In the genomic region with DNA sequence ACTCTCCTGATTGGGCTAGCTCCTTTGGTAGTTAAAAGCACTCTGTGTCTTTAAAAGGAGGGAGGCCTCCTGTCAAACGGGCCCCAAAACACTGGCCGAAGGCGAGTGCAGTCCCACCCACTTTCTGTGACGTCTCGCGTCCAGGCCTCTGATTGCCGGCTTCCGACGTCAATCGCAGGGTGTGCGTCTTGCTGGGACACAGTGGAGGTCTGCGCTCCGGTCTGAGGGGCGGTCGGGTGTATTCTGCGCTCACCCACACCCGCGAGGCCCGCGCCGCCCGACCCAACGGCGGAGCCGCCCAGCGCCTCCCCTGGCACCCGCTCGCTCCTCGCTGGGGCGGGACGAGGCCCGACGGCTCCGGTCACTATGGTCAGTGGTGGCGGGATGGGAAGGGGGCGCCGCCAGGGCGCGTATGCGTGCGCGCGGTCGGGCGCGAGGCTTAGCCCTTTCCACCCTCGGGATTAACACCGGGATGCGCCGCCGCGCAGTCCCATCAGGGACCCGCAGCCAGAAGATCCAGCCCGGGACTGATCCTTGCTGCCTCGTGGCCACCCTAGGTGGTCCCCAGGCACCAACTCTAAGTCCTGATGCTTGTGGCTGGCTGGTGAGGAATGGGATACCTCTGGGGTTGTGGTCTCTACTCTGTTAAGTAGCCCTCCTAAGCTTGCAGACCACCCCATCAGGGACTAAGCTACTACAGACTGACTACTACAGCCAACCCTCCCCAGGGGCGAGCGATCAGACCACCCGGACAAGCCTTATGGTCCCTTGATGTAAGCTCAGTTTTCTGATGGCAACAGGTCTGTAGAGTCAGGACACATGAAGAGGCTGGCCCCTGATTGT, we compare ENCODE assay signal across 8 mouse cellular contexts. TPM values are rescaled to one million over a fixed set of nuclear protein-coding genes. Genes with fewer than 3 reads are reported as not detected.
DNase-seq lines count a peak whose midpoint lies in the region; ATAC-seq and TF ChIP-seq lines count a peak whose summit lies in the region.

A gene (plus strand): TSS at position 178 of the 843 bp plus-strand sequence.

- H3K9ac ChIP-seq in embryonic facial prominence, embryonic 14.5 days (ENCODE audit: low read depth, low read length), result peak within 1 kb of the TSS; percentile 84
- peak within 1 kb of the TSS; percentile 90 for H3K9ac ChIP-seq in limb, embryonic 14.5 days (ENCODE audit: low read depth, low read length, severe bottlenecking)
- peak within 1 kb of the TSS; percentile 85 for H3K9ac ChIP-seq in midbrain, postnatal 0 days (replicated peaks; ENCODE audit: low read length, poor library complexity, severe bottlenecking)

- no peaks in the 10 kb centered on the region for H3K9me3 ChIP-seq in embryonic facial prominence, embryonic 14.5 days (ENCODE audit: control insufficient read depth, low read length)
- H3K9me3 ChIP-seq in limb, embryonic 14.5 days (ENCODE audit: control insufficient read depth, low read length), result no peaks in the 10 kb centered on the region
- no peaks in the 10 kb centered on the region for H3K9me3 ChIP-seq in midbrain, postnatal 0 days (ENCODE audit: low read length)

- H3K27ac ChIP-seq in embryonic facial prominence, embryonic 14.5 days (replicated peaks; ENCODE audit: low read depth, low read length), result no peak within 1 kb of the TSS
- no peak within 1 kb of the TSS for H3K27ac ChIP-seq in limb, embryonic 14.5 days (replicated peaks; ENCODE audit: low read depth, low read length)
- 0 out of 2 replicates have a peak within 1 kb of the TSS, but pooled peaks have one; percentile 51 for H3K27ac ChIP-seq in midbrain, postnatal 0 days (ENCODE audit: low read depth, low read length)

- peak within 1 kb of the TSS; percentile 84 for H3K4me2 ChIP-seq in embryonic facial prominence, embryonic 14.5 days (ENCODE audit: low read depth, low read length)
- H3K4me2 ChIP-seq in limb, embryonic 14.5 days (replicated peaks; ENCODE audit: low read depth, low read length, severe bottlenecking), result peak within 1 kb of the TSS; percentile 73
- H3K4me2 ChIP-seq in midbrain, postnatal 0 days (ENCODE audit: low read depth, low read length, poor library complexity, severe bottlenecking), result peak within 1 kb of the TSS; percentile 90

- peak; percentile 100 for ATAC-seq in embryonic facial prominence, embryonic 14.5 days (ENCODE audit: low read depth)
- ATAC-seq in limb, embryonic 14.5 days (ENCODE audit: low FRiP score, low read depth), result peak; percentile 99
- peak; percentile 99 for ATAC-seq in midbrain, postnatal 0 days (ENCODE audit: low FRiP score)

- no peaks in the 10 kb centered on the region for H3K36me3 ChIP-seq in embryonic facial prominence, embryonic 14.5 days (ENCODE audit: control insufficient read depth, insufficient read depth, low read length)
- H3K36me3 ChIP-seq in limb, embryonic 14.5 days (ENCODE audit: control insufficient read depth, insufficient read depth, low read length), result no peaks in the 10 kb centered on the region
- 0 out of 2 replicates have a peak, but pooled peaks cover 2% of the 10 kb centered on the region for H3K36me3 ChIP-seq in midbrain, postnatal 0 days (ENCODE audit: insufficient read depth, low read length)

- no peak for TF ChIP-seq POLR2A in limb, embryonic 14.5 days (IDR thresholded peaks at IDR 0.05; ENCODE audit: borderline replicate concordance, extremely low read depth, insufficient read depth, insufficient read length)

- H3K4me1 ChIP-seq in embryonic facial prominence, embryonic 14.5 days (ENCODE audit: control insufficient read depth, insufficient read depth, low read length), result 0 out of 2 replicates have a peak, but pooled peaks cover 4% of the 10 kb centered on the region
- H3K4me1 ChIP-seq in limb, embryonic 14.5 days (ENCODE audit: control insufficient read depth, insufficient read depth, low read length), result peaks cover 7% of the 10 kb centered on the region; the same call in 1 of the 2 replicates
- H3K4me1 ChIP-seq in midbrain, postnatal 0 days (ENCODE audit: insufficient read depth, low read length), result peaks cover 9% of the 10 kb centered on the region; the same call in 1 of the 2 replicates

- H3K27me3 ChIP-seq in embryonic facial prominence, embryonic 14.5 days (replicated peaks; ENCODE audit: control insufficient read depth, insufficient read depth, low read length), result no peaks in the 10 kb centered on the region
- H3K27me3 ChIP-seq in limb, embryonic 14.5 days (ENCODE audit: control insufficient read depth, insufficient read depth, low read length), result no peaks in the 10 kb centered on the region
- H3K27me3 ChIP-seq in midbrain, postnatal 0 days (ENCODE audit: insufficient read depth, low read length), result no peaks in the 10 kb centered on the region

- TF ChIP-seq CTCF in midbrain, postnatal 0 days (IDR thresholded peaks at IDR 0.05), result no peak; the same call in 1 of the 2 replicates

- peak; percentile 96 for DNase-seq in 3T3-L1 (ENCODE audit: low read depth, low spot score)
- peak; percentile 88 to 90 for DNase-seq in adrenal gland, postnatal 4 days (ENCODE audit: low spot score in 2 of 2)
- DNase-seq in embryonic facial prominence, embryonic 14.5 days (ENCODE audit: low spot score), result peak; percentile 98
- DNase-seq in heart, adult 8-10 months (ENCODE audit: low spot score), result peak; percentile 98
- DNase-seq in kidney, adult 9 months, result peak; percentile 98
- peak; percentile 97 for DNase-seq in limb, embryonic 14.5 days (ENCODE audit: low spot score)
- DNase-seq in midbrain, postnatal 0 days (ENCODE audit: low spot score), result peak; percentile 98
- peak; percentile 90 to 94 for DNase-seq in spleen, postnatal 14 days (ENCODE audit: low spot score in 2 of 2)

- 0% methylated on average over 46 of the region's 58 CpGs for WGBS in embryonic facial prominence, embryonic 14.5 days
- under 1% methylated on average over 54 of the region's 58 CpGs for WGBS in limb, embryonic 14.5 days
- WGBS in midbrain, postnatal 0 days, result under 1% methylated on average over 45 of the region's 58 CpGs

- H3K4me3 ChIP-seq in embryonic facial prominence, embryonic 14.5 days (ENCODE audit: low read depth, low read length), result peak within 1 kb of the TSS; percentile 80
- peak within 1 kb of the TSS; percentile 73 for H3K4me3 ChIP-seq in limb, embryonic 14.5 days (replicated peaks; ENCODE audit: low read length)
- peak within 1 kb of the TSS; percentile 61 for H3K4me3 ChIP-seq in midbrain, postnatal 0 days (ENCODE audit: low read depth, low read length)

RNA-seq across cellular contexts. Expression of the gene that starts here (rescaled TPM):
- total RNA-seq in adrenal gland, postnatal 4 days (2021), result 1 to 10 TPM; 3.2 to 3.5 TPM
- 11.2 and 11.9 TPM in 2 replicates for polyA plus RNA-seq in embryonic facial prominence, embryonic 14.5 days (2014; fragmentation: Nextera tagmentation; extraction: Ambion mirVana)
- total RNA-seq in heart, adult 8-10 months (2022), result 1 to 10 TPM; 2.5 to 4.2 (median 3.5) TPM
- polyA plus RNA-seq in limb, embryonic 14.5 days (2012; rRNA removed), result 9.5 and 10.5 TPM in 2 replicates
- polyA plus RNA-seq in limb, embryonic 14.5 days (2014; fragmentation: Nextera tagmentation; extraction: Ambion mirVana), result 13.2 and 14.0 TPM in 2 replicates
- 27.2 and 29.6 TPM in 2 replicates for total RNA-seq in midbrain, postnatal 0 days (2014; rRNA removed)
- 20.6 and 21.0 TPM in 2 replicates for polyA plus RNA-seq in midbrain, postnatal 0 days (2015; fragmentation: Nextera tagmentation; extraction: Ambion mirVana)
